Mouse (Mus musculus) erythroid progenitor cell, adult 5-6 weeks (primary cell): Measurements from ENCODE around the gene Ccl26. TPM values are rescaled to one million over a fixed set of nuclear protein-coding genes. Genes with fewer than 3 reads are reported as not detected.

Experiments
- total RNA-seq, 2 experiments: library from RNA; stranded (forward) in 1 of 2; stranded (reverse) in 1 of 2; fragments of 150-400 nt in 1 of 2; fragments of 186-747, 209-891 nt in 1 of 2; gene quantifications; 2 replicates each; pipeline versions ENCODE4 v1.2.3 to v1.2.4; 2015 to 2017; ENCODE audit warnings: low replicate concordance in 2 of 2

The Ccl26 gene
- total RNA-seq, 2 experiments from 2014 or later: not detected

Other genes with a start within 250 kb of the Ccl26 start
- gene Fkbp6, start 213.5 kb downstream of the Ccl26 start, total RNA-seq (2015; ENCODE audit: low replicate concordance): not detected in 2 replicates
- gene Fkbp6, start 213.5 kb downstream of the Ccl26 start, total RNA-seq (2017; ENCODE audit: low replicate concordance): not detected in 2 replicates
- not detected in 2 replicates for gene Trim50, start 210.3 kb downstream of the Ccl26 start, total RNA-seq (2015; ENCODE audit: low replicate concordance)
- gene Trim50, start 210.3 kb downstream of the Ccl26 start, total RNA-seq (2017; ENCODE audit: low replicate concordance): not detected in 2 replicates
- 2.5 and 2.9 TPM in 2 replicates for gene Nsun5, start 193.6 kb downstream of the Ccl26 start, total RNA-seq (2015; ENCODE audit: low replicate concordance)
- 3.7 and 6.4 TPM in 2 replicates for gene Nsun5, start 193.6 kb downstream of the Ccl26 start, total RNA-seq (2017; ENCODE audit: low replicate concordance)
- gene Pom121, start 169.0 kb downstream of the Ccl26 start, total RNA-seq (2015; ENCODE audit: low replicate concordance): 43.2 and 48.2 TPM in 2 replicates
- 15.7 and 25.2 TPM in 2 replicates for gene Pom121, start 169.0 kb downstream of the Ccl26 start, total RNA-seq (2017; ENCODE audit: low replicate concordance)
- gene Hip1, start 18.4 kb downstream of the Ccl26 start, total RNA-seq (2015; ENCODE audit: low replicate concordance): 5.0 and 6.5 TPM in 2 replicates
- gene Hip1, start 18.4 kb downstream of the Ccl26 start, total RNA-seq (2017; ENCODE audit: low replicate concordance): 1.1 and 3.0 TPM in 2 replicates
- gene Ccl24, start 9.5 kb upstream of the Ccl26 start, total RNA-seq (2015; ENCODE audit: low replicate concordance): not detected in 2 replicates
- not detected in 2 replicates for gene Ccl24, start 9.5 kb upstream of the Ccl26 start, total RNA-seq (2017; ENCODE audit: low replicate concordance)
- gene Rhbdd2, start 69.0 kb upstream of the Ccl26 start, total RNA-seq (2015; ENCODE audit: low replicate concordance): 1.8 and 3.4 TPM in 2 replicates
- gene Rhbdd2, start 69.0 kb upstream of the Ccl26 start, total RNA-seq (2017; ENCODE audit: low replicate concordance): 0.45 and 1.0 TPM in 2 replicates
- 7.1 and 9.7 TPM in 2 replicates for gene Por, start 106.5 kb upstream of the Ccl26 start, total RNA-seq (2015; ENCODE audit: low replicate concordance)
- 10.8 and 17.5 TPM in 2 replicates for gene Por, start 106.5 kb upstream of the Ccl26 start, total RNA-seq (2017; ENCODE audit: low replicate concordance)
- 9.6 TPM in 1 of 2 replicates, not detected in the other for gene Tmem120a, start 180.9 kb upstream of the Ccl26 start, total RNA-seq (2015; ENCODE audit: low replicate concordance)
- gene Tmem120a, start 180.9 kb upstream of the Ccl26 start, total RNA-seq (2017; ENCODE audit: low replicate concordance): 0.77 TPM in 1 of 2 replicates, not detected in the other
- gene Styxl1, start 214.8 kb upstream of the Ccl26 start, total RNA-seq (2015; ENCODE audit: low replicate concordance): not detected in 2 replicates
- gene Styxl1, start 214.8 kb upstream of the Ccl26 start, total RNA-seq (2017; ENCODE audit: low replicate concordance): not detected in 2 replicates
- 156 and 193 TPM in 2 replicates for gene Mdh2, start 214.9 kb upstream of the Ccl26 start, total RNA-seq (2015; ENCODE audit: low replicate concordance)
- 74.0 and 81.6 TPM in 2 replicates for gene Mdh2, start 214.9 kb upstream of the Ccl26 start, total RNA-seq (2017; ENCODE audit: low replicate concordance)
- gene Srrm3, start 243.3 kb upstream of the Ccl26 start, total RNA-seq (2015; ENCODE audit: low replicate concordance): not detected in 2 replicates
- gene Srrm3, start 243.3 kb upstream of the Ccl26 start, total RNA-seq (2017; ENCODE audit: low replicate concordance): not detected in 2 replicates